ENCODE assay signal across 15 mouse cellular contexts in the genomic region with DNA sequence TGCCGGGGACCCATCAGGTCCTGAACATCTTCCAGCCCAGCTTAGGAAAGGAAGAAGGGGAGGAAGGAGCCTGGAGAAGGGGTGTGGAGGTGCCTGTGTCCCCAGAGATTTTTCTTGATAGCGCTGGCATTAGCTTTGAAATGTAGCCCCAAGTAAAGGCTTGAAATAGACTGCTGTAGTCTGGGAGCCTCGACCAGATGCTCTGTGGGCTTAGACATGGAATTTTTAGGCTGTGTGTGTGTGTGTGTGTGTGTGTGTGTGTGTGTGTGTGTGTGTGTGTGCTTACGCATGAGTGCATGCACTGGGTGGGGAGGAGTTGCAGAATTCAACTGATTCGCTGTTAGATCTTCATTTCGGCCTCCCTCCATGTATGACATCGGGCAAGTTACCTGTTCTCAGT. TPM values are rescaled to one million over a fixed set of nuclear protein-coding genes. Genes with fewer than 3 reads are reported as not detected.
DNase-seq lines count a peak whose midpoint lies in the region; ATAC-seq lines count a peak whose summit lies in the region.
"Had no signal": no experiment of that assay in that cellular context is flagged by ENCODE, and none has a peak within 500 bp of the region (broad histone marks: within the 10 kb centered on the region; RNA-seq: fewer than 3 reads in every experiment).

No protein-coding gene starts in this region.

- no peak for DNase-seq in frontal cortex, postnatal 10 days (ENCODE audit: low spot score in 2 of 2)
- DNase-seq in right cerebral cortex, adult 18-20 months: peak; percentile 37
- no peak for DNase-seq in right cerebral cortex, postnatal 25 days
- peak; percentile 23 to 33 for DNase-seq in left cerebral cortex, postnatal 36 days (ENCODE audit: low spot score in 2 of 2)
- no peak for DNase-seq in cerebellum, adult 8-10 months
- no peak for DNase-seq in layer of hippocampus, postnatal 10 days (ENCODE audit: low spot score in 2 of 2)
- DNase-seq: adrenal gland, postnatal 10 days; cerebellum, adult 11-12 months; cerebellum, postnatal 10 days; gastrocnemius, postnatal 36 days; heart, adult 11 months; heart, postnatal 36 days had no signal

- ATAC-seq in frontal cortex, adult (ENCODE audit: low TSS enrichment): peak; percentile 82
- ATAC-seq: forebrain, embryonic 15.5 days had no signal

- intact Hi-C loops in left cerebral cortex, postnatal 36 days (cut with DNase I): no loop called here

RNA-seq across cellular contexts. Expression of a gene that starts 31.5 kb away (rescaled TPM):
- 100 to 1,000 TPM; 209 to 239 TPM for total RNA-seq in left cerebral cortex, postnatal 36 days (2021)
- 100 to 1,000 TPM; 201 to 208 TPM for total RNA-seq in layer of hippocampus, postnatal 10 days (2021)
- total RNA-seq: MEL had no signal

Comparison
In these comparisons a context has a peak if more than half of its experiments do, and no peak if none do; other contexts are left out.
1. DNase-seq: peak in right cerebral cortex, adult 18-20 months (single experiment) and left cerebral cortex, postnatal 36 days (2 of 2); none in frontal cortex, postnatal 10 days (0 of 2), right cerebral cortex, postnatal 25 days (single experiment), cerebellum, adult 8-10 months (single experiment) and layer of hippocampus, postnatal 10 days (0 of 2).